Mouse (Mus musculus): Measurements from ENCODE around the gene Olfr301.

Olfr301 gene

DNA sequence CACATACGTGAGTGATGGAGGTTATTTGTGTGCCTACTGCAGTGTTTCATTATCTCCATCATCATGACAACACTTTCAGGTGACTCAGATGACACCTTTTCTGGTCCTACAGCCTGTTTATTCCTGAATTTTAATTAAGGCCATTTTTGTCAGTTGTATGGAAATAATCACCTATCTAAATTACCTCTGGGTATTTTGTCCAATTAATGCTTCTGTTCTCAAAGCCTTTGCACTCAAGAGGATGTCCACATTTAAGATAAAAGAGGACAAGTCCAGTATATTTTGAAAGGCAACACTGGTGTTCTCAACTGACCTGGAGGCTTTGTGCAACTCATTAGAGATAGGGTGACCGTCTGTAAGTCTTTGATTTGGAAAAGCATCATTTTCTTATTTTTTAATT, at the start of gene Olfr301:
TSS of gene Olfr301 (plus strand) at position 301 of the 400 bp plus-strand sequence.
- no peak for DNase-seq (ENCODE audit: low spot score in 2 of 2)

DNA sequence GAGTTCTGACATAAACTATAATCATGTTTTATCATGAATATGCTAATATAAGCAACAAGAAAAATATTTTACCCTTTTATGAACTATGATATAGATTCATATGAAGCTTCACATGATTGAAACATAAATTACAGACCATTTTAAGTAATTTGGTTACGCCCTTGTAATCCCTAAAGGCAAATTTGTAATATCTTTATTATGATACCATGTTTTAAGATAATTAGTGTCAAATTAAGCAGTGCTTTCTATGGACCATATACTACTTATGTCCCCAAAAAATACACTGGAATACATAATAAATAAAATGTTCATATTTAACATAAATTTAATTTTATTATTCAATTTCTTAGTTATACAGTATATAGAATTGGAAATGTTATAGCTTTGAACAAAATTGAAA, 36.8 kb upstream of the Olfr301 start, which contains the start of gene Olfr305:
TSS of gene Olfr305 (minus strand) at position 101 of the 400 bp plus-strand sequence.
- DNase-seq (ENCODE audit: low spot score in 2 of 2), result no peak

DNA sequence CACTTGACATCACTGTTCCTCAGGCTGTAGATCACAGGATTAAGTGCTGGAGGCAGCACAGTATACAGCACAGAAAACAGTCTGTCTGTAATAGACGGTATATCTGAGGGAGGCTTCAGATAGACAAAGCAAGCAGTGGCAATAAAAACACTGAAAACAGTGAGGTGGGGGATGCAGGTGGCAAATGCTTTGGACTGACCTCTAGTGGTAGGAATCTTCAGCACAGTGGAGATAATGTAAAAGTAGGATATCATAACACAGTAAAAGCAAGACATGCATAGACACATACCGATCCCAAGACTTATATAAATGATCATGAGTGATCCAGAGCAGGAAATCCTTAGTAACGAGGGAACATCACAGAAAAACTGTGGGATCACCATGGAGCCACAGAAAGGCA, 17.9 kb upstream of the Olfr301 start:
- no peak for DNase-seq (ENCODE audit: low spot score in 2 of 2)

DNA sequence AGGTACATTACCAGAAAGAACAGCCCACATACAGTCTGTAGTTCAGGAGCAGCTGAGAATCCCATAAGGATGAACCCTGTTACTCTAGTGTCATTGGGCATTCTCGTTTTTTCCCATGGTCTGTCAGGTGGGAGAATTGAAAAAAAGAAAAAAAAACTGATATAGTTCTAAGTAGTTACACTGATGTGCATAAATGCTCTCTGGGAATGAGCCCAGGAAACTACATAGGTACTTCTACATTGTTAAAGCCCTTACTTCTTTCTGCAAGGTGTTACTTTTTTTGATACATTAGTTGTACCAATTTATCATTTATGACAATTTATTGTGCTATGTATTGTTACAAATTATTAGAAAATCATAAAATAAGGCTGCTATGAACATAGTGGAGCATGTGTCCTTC, 17.1 kb upstream of the Olfr301 start, which contains the start of gene Olfr304:
TSS of gene Olfr304 (minus strand) at position 101 of the 400 bp plus-strand sequence.
- DNase-seq (ENCODE audit: low spot score in 2 of 2), result no peak

DNA sequence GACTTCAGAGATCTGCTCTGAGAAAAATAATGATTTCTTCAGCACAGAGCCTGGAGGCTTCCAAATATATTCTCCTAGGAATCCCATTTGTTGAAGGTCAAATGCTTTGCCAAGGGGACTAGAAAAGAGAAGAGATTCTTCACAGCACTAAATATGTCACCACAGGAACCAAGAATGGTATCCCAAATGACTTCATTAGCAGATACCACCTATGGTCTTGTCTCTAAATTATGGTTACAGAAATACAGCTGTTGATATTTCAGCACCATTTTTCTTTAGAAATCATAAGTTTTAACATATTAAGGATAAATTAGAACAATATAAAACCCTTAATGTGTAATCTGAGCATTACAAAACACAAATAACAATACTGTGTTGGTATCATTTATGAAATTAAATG, 6.0 kb upstream of the Olfr301 start, which contains the start of gene Olfr303:
TSS of gene Olfr303 (minus strand) at position 101 of the 400 bp plus-strand sequence.
- DNase-seq (ENCODE audit: low spot score in 2 of 2), result no peak

DNA sequence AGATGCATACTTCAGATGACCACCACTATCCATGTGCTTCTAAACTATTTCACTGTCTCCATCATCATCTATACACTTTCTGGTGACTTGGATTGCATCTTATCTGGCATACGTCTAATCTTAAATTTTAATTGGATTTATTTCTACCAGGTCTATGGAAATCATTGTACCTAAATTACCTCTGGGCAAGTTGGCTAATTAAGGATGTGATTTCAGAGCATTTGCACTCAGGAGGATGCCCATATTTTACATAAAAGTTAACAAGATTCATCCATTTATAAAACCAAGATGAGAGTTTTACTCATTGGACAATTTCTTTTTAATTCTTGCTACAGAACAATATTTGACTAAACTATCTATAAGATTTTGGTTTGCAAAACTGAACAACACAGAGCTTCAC, 56.0 kb downstream of the Olfr301 start, which contains the start of gene Olfr299:
TSS of gene Olfr299 (plus strand) at position 301 of the 400 bp plus-strand sequence.
- DNase-seq (ENCODE audit: low spot score in 2 of 2), result no peak
